Mouse (Mus musculus) stomach, postnatal 0 days (tissue): ENCODE measurements around the gene Vps37c.

Experiments used
- CTCF ChIP-seq: IDR thresholded peaks from 2 replicates; pipeline ENCODE4 v1.5.1; 2016; ENCODE audit warnings: antibody characterized with exemption, low read depth, mild to moderate bottlenecking, moderate library complexity
- EP300 ChIP-seq: optimal IDR thresholded peaks from 2 replicates; pipeline ENCODE3; 2016; ENCODE audit warnings: antibody characterized with exemption

GRCm38 (mm10) chr19:10658406-10658805, 30.1 kb upstream of the Vps37c start:
- no peak for TF ChIP-seq CTCF
- no peak for TF ChIP-seq EP300
